Mouse (Mus musculus) 3T3-L1 (cell line): ENCODE measurements at regions not wholly inside any gene's neighbourhood (a gene's known extent, or its start where the extent isn't known, plus 50 kb on each side); places are given as distances from the start of the nearest gene placed in this dataset.

Source experiments
- DNase-seq: peaks from one replicate; pipeline ENCODE4 v3.0.0-alpha.2; 2015; ENCODE audit warnings: low read depth, low spot score

GRCm38 (mm10) chr4:105911678-105912077 lies 122.0 kb downstream of the Gm12728 start:
- DNase-seq: no peak

GRCm38 (mm10) chr4:105912296-105912695 lies 122.6 kb downstream of the Gm12728 start:
- no peak for DNase-seq

GRCm38 (mm10) chr4:105914996-105915395 lies 125.3 kb downstream of the Gm12728 start:
- DNase-seq: peak; percentile 41

GRCm38 (mm10) chr4:105916229-105916628 lies 126.6 kb downstream of the Gm12728 start:
- no peak for DNase-seq

- no peak for DNase-seq
These were observed 135.2 kb downstream of the Gm12728 start for GRCm38 (mm10) chr4:105924781-105925382.

GRCm38 (mm10) chr4:105925506-105925905 lies 135.8 kb downstream of the Gm12728 start:
- DNase-seq: no peak

- no peak for DNase-seq
These were observed 140.0 kb downstream of the Gm12728 start for GRCm38 (mm10) chr4:105929658-105930057.

GRCm38 (mm10) chr4:105934971-105935370 lies 145.3 kb downstream of the Gm12728 start:
- DNase-seq: peak; percentile 87

- DNase-seq: peak; percentile 94
These were observed 147.3 kb downstream of the Gm12728 start for GRCm38 (mm10) chr4:105936755-105937514.

- peak; percentile 82 for DNase-seq
These were observed 147.9 kb downstream of the Gm12728 start for GRCm38 (mm10) chr4:105937587-105937986.

GRCm38 (mm10) chr4:105938886-105939285 lies 149.2 kb downstream of the Gm12728 start:
- no peak for DNase-seq

- DNase-seq: no peak
These were observed 150.0 kb downstream of the Gm12728 start for GRCm38 (mm10) chr4:105939636-105940199.

- no peak for DNase-seq
These were observed 151.2 kb downstream of the Gm12728 start for GRCm38 (mm10) chr4:105940891-105941290.

GRCm38 (mm10) chr4:105941785-105942184 lies 152.1 kb downstream of the Gm12728 start:
- peak; percentile 69 for DNase-seq

GRCm38 (mm10) chr4:105944962-105945361 lies 155.3 kb downstream of the Gm12728 start:
- DNase-seq: no peak

- no peak for DNase-seq
These were observed 156.3 kb downstream of the Gm12728 start for GRCm38 (mm10) chr4:105945921-105946320.

- DNase-seq: no peak
These were observed 158.7 kb downstream of the Gm12728 start for GRCm38 (mm10) chr4:105948326-105948725.

GRCm38 (mm10) chr4:105952406-105952805 lies 162.7 kb downstream of the Gm12728 start:
- no peak for DNase-seq

- no peak for DNase-seq
These were observed 166.8 kb downstream of the Gm12728 start for GRCm38 (mm10) chr4:105956516-105956915.

GRCm38 (mm10) chr4:105958331-105958730 lies 168.7 kb downstream of the Gm12728 start:
- no peak for DNase-seq

GRCm38 (mm10) chr4:105961686-105962360 lies 172.2 kb downstream of the Gm12728 start:
- DNase-seq: no peak

- DNase-seq: no peak
These were observed 172.9 kb downstream of the Gm12728 start for GRCm38 (mm10) chr4:105962542-105962941.
